Mouse (Mus musculus) CH12.LX (cell line): ENCODE data around the gene Arl16.

Source experiments
- CHD2 ChIP-seq: IDR thresholded peaks from 2 replicates; pipeline ENCODE4 v1.6.1; 2011; ENCODE audit warnings: low read length, improper control_type of control experiment
- ELF1 ChIP-seq: IDR thresholded peaks from 2 replicates; pipeline ENCODE4 v1.6.1; 2014; ENCODE audit warnings: low read depth, mild to moderate bottlenecking, inconsistent platforms, low read length, improper control_type of control experiment
- GABPA ChIP-seq: IDR thresholded peaks from 2 replicates; pipeline ENCODE4 v1.6.1; 2012; ENCODE audit warnings: low read depth, low read length, improper control_type of control experiment, inconsistent platforms; ENCODE audit not compliant: insufficient replicate concordance
- JUND ChIP-seq: conservative IDR thresholded peaks from 2 replicates; pipeline ENCODE4 v1.6.1; 2011; ENCODE audit warnings: low read depth, low read length, improper control_type of control experiment
- MAZ ChIP-seq: IDR thresholded peaks from 2 replicates; pipeline ENCODE4 v1.6.1; 2012; ENCODE audit warnings: low read depth, mild to moderate bottlenecking, inconsistent platforms, low read length, improper control_type of control experiment, moderate library complexity
- MEF2A ChIP-seq: IDR thresholded peaks from 2 replicates; pipeline ENCODE4 v1.6.1; 2014; ENCODE audit warnings: low read depth, mild to moderate bottlenecking, inconsistent platforms, low read length, improper control_type of control experiment, borderline replicate concordance
- NELFE ChIP-seq: IDR thresholded peaks from 2 replicates; pipeline ENCODE4 v1.6.1; 2011; ENCODE audit warnings: low read depth, low read length, improper control_type of control experiment
- POLR2A ChIP-seq: IDR thresholded peaks from 2 replicates; pipeline ENCODE4 v1.6.1; 2011; ENCODE audit warnings: low read depth, mild to moderate bottlenecking, improper control_type of control experiment, low read length
- POLR2AphosphoS2 ChIP-seq: IDR thresholded peaks from 2 replicates; pipeline ENCODE4 v1.6.1; 2011; ENCODE audit warnings: low read depth, low read length, improper control_type of control experiment
- USF1 ChIP-seq: IDR thresholded peaks from 2 replicates; pipeline ENCODE4 v1.6.1; 2014; ENCODE audit warnings: low read depth, mild to moderate bottlenecking, inconsistent platforms, low read length, improper control_type of control experiment
- ZNF384 ChIP-seq: IDR thresholded peaks from 2 replicates; pipeline ENCODE4 v1.6.1; 2012; ENCODE audit warnings: low read depth, low read length, improper control_type of control experiment, inconsistent platforms

GRCm38 (mm10) chr11:120444106-120444505, 23.3 kb downstream of the Arl16 start:
- TF ChIP-seq POLR2A (no peak), MAZ (no peak), ELF1 (no peak), ZNF384 (no peak), POLR2AphosphoS2 (no peak), USF1 (no peak), JUND (no peak), GABPA (no peak), MEF2A (no peak), NELFE (no peak), CHD2 (no peak)
